11 mouse cellular contexts compared by ENCODE assay signal in the genomic region with DNA sequence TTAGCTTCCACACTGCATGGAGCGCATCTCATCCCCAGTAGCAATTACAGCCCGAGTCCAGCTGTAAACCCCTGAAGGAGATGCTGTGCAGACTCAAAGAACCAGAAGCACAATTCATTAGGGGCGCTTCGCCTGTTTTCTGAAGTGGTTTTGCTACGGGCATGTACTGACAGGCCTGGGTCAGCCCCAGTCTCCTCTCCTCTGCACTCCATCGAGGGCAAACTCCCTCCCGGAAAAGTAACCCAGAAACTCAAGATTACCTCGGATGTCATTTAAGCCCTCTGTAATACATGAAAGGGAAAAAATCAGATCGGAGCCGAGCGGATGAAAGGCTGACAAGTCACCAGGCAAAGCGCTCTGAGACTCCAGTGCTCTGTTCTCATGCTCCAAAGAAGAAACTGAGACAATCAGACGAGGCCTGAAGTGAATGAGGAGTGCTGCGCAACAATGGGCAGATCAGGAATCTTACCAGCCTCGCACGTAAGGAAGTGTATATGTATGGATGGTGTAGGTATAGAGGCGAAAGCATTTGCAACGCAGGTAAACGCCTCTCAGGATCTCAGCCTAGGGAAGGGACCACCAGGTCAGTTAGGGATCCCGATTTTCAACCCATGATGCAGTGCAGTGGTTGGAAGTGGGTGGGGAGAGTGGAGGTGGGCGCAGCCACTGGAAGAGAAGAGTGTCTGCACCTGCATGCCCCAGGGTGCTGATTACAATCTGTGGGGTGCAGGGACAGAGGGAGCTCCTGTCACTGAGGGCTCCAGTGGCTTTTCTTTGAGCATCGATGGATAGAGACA.
DNase-seq lines count a peak whose midpoint lies in the region; ATAC-seq and TF ChIP-seq lines count a peak whose summit lies in the region.
"Had no signal": no experiment of that assay in that cellular context is flagged by ENCODE, and none has a peak within 500 bp of the region (broad histone marks: within the 10 kb centered on the region; RNA-seq: fewer than 3 reads in every experiment).

No protein-coding gene starts in this region.

- peak overlapping the region; percentile 17; the same call in 1 of the 2 replicates for H3K4me3 ChIP-seq in E14TG2a.4 (replicated peaks; ENCODE audit: low read length)
- no peak overlapping the region for H3K4me3 ChIP-seq in forebrain, embryonic 16.5 days (replicated peaks; ENCODE audit: low read length)
- H3K4me3 ChIP-seq in midbrain, embryonic 11.5 days (ENCODE audit: low read depth, low read length), result no peak overlapping the region
- H3K4me3 ChIP-seq in cerebellum, adult 2 months (replicated peaks; ENCODE audit: insufficient read depth, low read depth, low read length), result no peak overlapping the region
- H3K4me3 ChIP-seq in intestine, embryonic 16.5 days (ENCODE audit: low read length), result no peak overlapping the region

- no peak for ATAC-seq in forebrain, embryonic 16.5 days
- peak; percentile 36; the same call in 1 of the 2 replicates for ATAC-seq in midbrain, embryonic 11.5 days (ENCODE audit: low FRiP score)
- no peak for ATAC-seq in intestine, embryonic 16.5 days
- ATAC-seq: liver, postnatal 0 days had no signal

- H3K27me3 ChIP-seq in E14TG2a.4 (ENCODE audit: insufficient read depth, low read length), result no peaks in the 10 kb centered on the region
- H3K27me3 ChIP-seq in forebrain, embryonic 16.5 days (replicated peaks; ENCODE audit: control insufficient read depth, insufficient read depth, low read length), result no peaks in the 10 kb centered on the region
- no peaks in the 10 kb centered on the region for H3K27me3 ChIP-seq in midbrain, embryonic 11.5 days (ENCODE audit: control insufficient read depth, insufficient read depth, low read length)
- H3K27me3 ChIP-seq in cerebellum, adult 2 months (ENCODE audit: control insufficient read depth, insufficient read depth, low read length), result no peaks in the 10 kb centered on the region; the same call in 1 of the 2 replicates
- H3K27me3 ChIP-seq in intestine, embryonic 16.5 days (replicated peaks; ENCODE audit: control insufficient read depth, insufficient read depth, low read length), result no peaks in the 10 kb centered on the region

- H3K9ac ChIP-seq in forebrain, embryonic 16.5 days (replicated peaks; ENCODE audit: low read depth, low read length), result no peak overlapping the region
- H3K9ac ChIP-seq in midbrain, embryonic 11.5 days (ENCODE audit: low read length), result 0 out of 2 replicates have a peak overlapping the region, but pooled peaks have one; percentile 2
- H3K9ac ChIP-seq in intestine, embryonic 16.5 days (ENCODE audit: low read depth, low read length), result no peak overlapping the region
- H3K9ac ChIP-seq: liver, postnatal 0 days had no signal

- no peaks in the 10 kb centered on the region for H3K36me3 ChIP-seq in E14TG2a.4 (ENCODE audit: insufficient read depth, low read length)
- no peaks in the 10 kb centered on the region for H3K36me3 ChIP-seq in forebrain, embryonic 16.5 days (ENCODE audit: control insufficient read depth, insufficient read depth)
- no peaks in the 10 kb centered on the region for H3K36me3 ChIP-seq in midbrain, embryonic 11.5 days (ENCODE audit: control insufficient read depth, insufficient read depth, low read length)
- H3K36me3 ChIP-seq in intestine, embryonic 16.5 days (ENCODE audit: control insufficient read depth, insufficient read depth, low read length), result no peaks in the 10 kb centered on the region
- H3K36me3 ChIP-seq: G1E had no signal

- peak; percentile 23 for DNase-seq in ZHBTc4 (ENCODE audit: low read depth, low spot score)
- DNase-seq in midbrain, embryonic 11.5 days (ENCODE audit: low spot score, missing footprints), result peak; percentile 93
- DNase-seq in cerebellum, adult 2 months, result no peak
- DNase-seq in layer of hippocampus, adult 18-20 months (ENCODE audit: low spot score in 2 of 2), result no peak
- no peak for DNase-seq in adrenal gland, postnatal 36 days
- DNase-seq: adrenal gland, postnatal 25 days; liver, postnatal 0 days had no signal

- peak overlapping the region; percentile 24 for H3K4me2 ChIP-seq in forebrain, embryonic 16.5 days (ENCODE audit: low read length)
- peak overlapping the region; percentile 25; the same call in 1 of the 2 replicates for H3K4me2 ChIP-seq in midbrain, embryonic 11.5 days
- no peak overlapping the region for H3K4me2 ChIP-seq in intestine, embryonic 16.5 days (ENCODE audit: low read depth, low read length)

- H3K4me1 ChIP-seq in E14TG2a.4 (replicated peaks; ENCODE audit: low read depth, low read length), result peaks cover 33% of the 10 kb centered on the region
- H3K4me1 ChIP-seq in forebrain, embryonic 16.5 days (replicated peaks; ENCODE audit: control insufficient read depth, insufficient read depth, low read length), result peaks cover 18% of the 10 kb centered on the region
- H3K4me1 ChIP-seq in midbrain, embryonic 11.5 days (ENCODE audit: control insufficient read depth, insufficient read depth, low read length), result peaks cover 34% of the 10 kb centered on the region
- no peaks in the 10 kb centered on the region for H3K4me1 ChIP-seq in cerebellum, adult 2 months (ENCODE audit: control insufficient read depth, insufficient read depth, low read length)
- H3K4me1 ChIP-seq in intestine, embryonic 16.5 days (ENCODE audit: control insufficient read depth, insufficient read depth, low read length), result peaks cover under 1% of the 10 kb centered on the region; the same call in 1 of the 2 replicates

- no peak for TF ChIP-seq CTCF in E14TG2a.4 (conservative IDR thresholded peaks at IDR 0.05; ENCODE audit: low read length)
- TF ChIP-seq CTCF in cerebellum, adult 2 months (IDR thresholded peaks at IDR 0.05; ENCODE audit: borderline replicate concordance, insufficient read depth, low read depth, low read length), result no peak

- no peak for TF ChIP-seq POLR2A in cerebellum, adult 2 months (IDR thresholded peaks at IDR 0.05; ENCODE audit: borderline replicate concordance, insufficient read depth, low read length)

- 20% methylated on average over 22 of the region's 22 CpGs for WGBS in forebrain, embryonic 16.5 days
- 18% methylated on average over 22 of the region's 22 CpGs for WGBS in midbrain, embryonic 11.5 days
- WGBS in cerebellum, adult 2 months, result 54% methylated on average over 22 of the region's 22 CpGs
- WGBS in intestine, embryonic 16.5 days, result 53% methylated on average over 22 of the region's 22 CpGs

- H3K9me3 ChIP-seq in E14TG2a.4 (ENCODE audit: low read length), result no peaks in the 10 kb centered on the region
- no peaks in the 10 kb centered on the region for H3K9me3 ChIP-seq in forebrain, embryonic 16.5 days (ENCODE audit: control insufficient read depth, low read length)
- H3K9me3 ChIP-seq in midbrain, embryonic 11.5 days (ENCODE audit: control insufficient read depth, low read length), result no peaks in the 10 kb centered on the region
- H3K9me3 ChIP-seq in intestine, embryonic 16.5 days (ENCODE audit: control insufficient read depth, low read length), result no peaks in the 10 kb centered on the region

- H3K27ac ChIP-seq in forebrain, embryonic 16.5 days (ENCODE audit: low read length), result no peak overlapping the region
- peak overlapping the region; percentile 1 for H3K27ac ChIP-seq in midbrain, embryonic 11.5 days (ENCODE audit: low read depth, low read length)
- H3K27ac ChIP-seq in cerebellum, adult 2 months (ENCODE audit: insufficient read depth, low read length), result no peak overlapping the region
- H3K27ac ChIP-seq in intestine, embryonic 16.5 days (ENCODE audit: low read length), result no peak overlapping the region

Comparison
In these comparisons a context has a peak if more than half of its experiments do, and no peak if none do; other contexts are left out.
1. DNase-seq: peak in ZHBTc4 (single experiment) and midbrain, embryonic 11.5 days (single experiment); none in cerebellum, adult 2 months (0 of 2), layer of hippocampus, adult 18-20 months (0 of 2) and adrenal gland, postnatal 36 days (0 of 2).